In genomic region chr3:95349491-95349890, GRCm38 (mm10) we compare ENCODE assay signal across 9 mouse cellular contexts. TPM values are rescaled to one million over a fixed set of nuclear protein-coding genes. Genes with fewer than 3 reads are reported as not detected.
DNase-seq lines count a peak whose midpoint lies in the region; ATAC-seq lines count a peak whose summit lies in the region.
"Had no signal": no experiment of that assay in that cellular context is flagged by ENCODE, and none has a peak within 500 bp of the region (broad histone marks: within the 10 kb centered on the region; RNA-seq: fewer than 3 reads in every experiment).

No protein-coding gene starts in this region.

- DNase-seq in kidney, adult 8-10 months: peak; percentile 15 to 52
- DNase-seq in kidney, adult 18-20 months: no peak
- DNase-seq in MN1 (ENCODE audit: low spot score): peak; percentile 23
- DNase-seq in splenic B cell, adult 2 months (ENCODE audit: low read depth, low spot score): peak; percentile 73
- DNase-seq in urinary bladder, postnatal 14 days (ENCODE audit: low spot score): no peak

- H3K27me3 ChIP-seq in splenic B cell, adult 2 months (ENCODE audit: control insufficient read depth, insufficient read depth, low read length, poor library complexity, severe bottlenecking): no peaks in the 10 kb centered on the region

- ATAC-seq in CD4-positive, CD25-positive, alpha-beta regulatory T cell, adult 4 months: peak; percentile 63
- peak; percentile 68 for ATAC-seq in granulocyte monocyte progenitor cell, adult 5-6 weeks (replicated peaks; ENCODE audit: poor library complexity, severe bottlenecking)
- no peak for ATAC-seq in cerebellum, adult (ENCODE audit: insufficient number of reproducible peaks, low FRiP score, low TSS enrichment)

- H3K36me3 ChIP-seq in splenic B cell, adult 2 months (ENCODE audit: control insufficient read depth, insufficient read depth, low read length, poor library complexity, severe bottlenecking): peaks cover 8% of the 10 kb centered on the region; the same call in 1 of the 2 replicates

RNA-seq across cellular contexts. Expression of gene Setdb1, which starts 7.5 kb away (rescaled TPM):
- polyA plus RNA-seq in CD4-positive, CD25-positive, alpha-beta regulatory T cell, adult 4 months (2017; shearing (Covaris generic)): 10 to 100 TPM; 20.2 to 26.6 TPM
- total RNA-seq in granulocyte monocyte progenitor cell, adult 5-6 weeks (2014; fragmentation: Nextera tagmentation): 40.6 and 43.4 TPM in 2 replicates
- total RNA-seq in granulocyte monocyte progenitor cell, adult 5-6 weeks (2017): 28.9 and 32.8 TPM in 2 replicates

RNA-seq across cellular contexts. Expression of gene Cers2, which starts 34.9 kb away (rescaled TPM):
- polyA plus RNA-seq in CD4-positive, CD25-positive, alpha-beta regulatory T cell, adult 4 months (2017; shearing (Covaris generic)): 100 to 1,000 TPM; 168 to 244 TPM
- 193 and 213 TPM in 2 replicates for total RNA-seq in granulocyte monocyte progenitor cell, adult 5-6 weeks (2014; fragmentation: Nextera tagmentation)
- total RNA-seq in granulocyte monocyte progenitor cell, adult 5-6 weeks (2017): 87.8 and 88.6 TPM in 2 replicates

RNA-seq across cellular contexts. Expression of gene Anxa9, which starts 42.5 kb away (rescaled TPM):
- polyA plus RNA-seq in CD4-positive, CD25-positive, alpha-beta regulatory T cell, adult 4 months (2017; shearing (Covaris generic)): 1 to 10 TPM in 1 of 2 experiments, under 1 TPM in 1; 0.42 to 1.1 TPM
- total RNA-seq in granulocyte monocyte progenitor cell, adult 5-6 weeks (2014; fragmentation: Nextera tagmentation): 15.5 and 18.0 TPM in 2 replicates
- 5.0 and 5.4 TPM in 2 replicates for total RNA-seq in granulocyte monocyte progenitor cell, adult 5-6 weeks (2017)

RNA-seq across cellular contexts. Expression of gene 4930558C23Rik, which starts 53.1 kb away (rescaled TPM):
- not detected for polyA plus RNA-seq in CD4-positive, CD25-positive, alpha-beta regulatory T cell, adult 4 months (2017; shearing (Covaris generic))
- total RNA-seq in granulocyte monocyte progenitor cell, adult 5-6 weeks (2014; fragmentation: Nextera tagmentation): not detected in 2 replicates
- total RNA-seq in granulocyte monocyte progenitor cell, adult 5-6 weeks (2017): not detected in 2 replicates
- total RNA-seq: heart, postnatal 14 days had no signal

Comparison
In these comparisons a context has a peak if more than half of its experiments do, and no peak if none do; other contexts are left out.
1. DNase-seq: peak in kidney, adult 8-10 months (2 of 2), MN1 (single experiment) and splenic B cell, adult 2 months (single experiment); none in kidney, adult 18-20 months (single experiment) and urinary bladder, postnatal 14 days (single experiment).